Mouse (Mus musculus) c-Kit-positive CD71-negative TER-119-negative erythroid progenitor cells, embryonic 14.5 days (primary cell): Measurements from ENCODE around the gene Tmem253.
"Not testable (repeated sequence)": the region's sequence is repeated elsewhere in the genome, so short reads cannot be mapped to it uniquely, and the experiment has no call there.

Source experiments
- DNase-seq: peaks from one replicate; pipeline ENCODE4 v3.0.0-alpha.2; 2013; ENCODE audit warnings: low read depth

Tmem253 gene

GRCm38 (mm10) chr14:52022244-52022708, 6.8 kb downstream of the Tmem253 start:
- no peak for DNase-seq

- peak; percentile 91 for DNase-seq
These were observed 7.4 kb downstream of the Tmem253 start for GRCm38 (mm10) chr14:52022709-52023459.

- no peak for DNase-seq
These were observed 8.7 kb downstream of the Tmem253 start for GRCm38 (mm10) chr14:52024133-52024532.

- no peak for DNase-seq
These were observed 10.9 kb downstream of the Tmem253 start for GRCm38 (mm10) chr14:52026342-52026741.

GRCm38 (mm10) chr14:52035926-52036325, 20.5 kb downstream of the Tmem253 start:
- DNase-seq: no peak

- no peak for DNase-seq
These were observed 23.9 kb downstream of the Tmem253 start for GRCm38 (mm10) chr14:52039332-52039731.

- not testable (repeated sequence) for DNase-seq
These were observed 26.9 kb downstream of the Tmem253 start, which contains the start of gene Olfr221 for GRCm38 (mm10) chr14:52042359-52042758. TSS of gene Olfr221 (minus strand) at chr14:52042459.

- DNase-seq: no peak
These were observed 28.0 kb downstream of the Tmem253 start for GRCm38 (mm10) chr14:52043446-52043845.

GRCm38 (mm10) chr14:52044901-52045678, 29.6 kb downstream of the Tmem253 start:
- peak; percentile 58 for DNase-seq

- DNase-seq: no peak
These were observed 30.6 kb downstream of the Tmem253 start for GRCm38 (mm10) chr14:52045966-52046565.

- not testable (repeated sequence) for DNase-seq
These were observed 37.3 kb downstream of the Tmem253 start for GRCm38 (mm10) chr14:52052720-52053119.

- no peak for DNase-seq
These were observed 44.5 kb downstream of the Tmem253 start for GRCm38 (mm10) chr14:52059982-52060381.

GRCm38 (mm10) chr14:52060800-52061199, 45.3 kb downstream of the Tmem253 start:
- DNase-seq: no peak

GRCm38 (mm10) chr14:52061798-52062197, 46.3 kb downstream of the Tmem253 start:
- no peak for DNase-seq

- no peak for DNase-seq
These were observed 50.7 kb downstream of the Tmem253 start for GRCm38 (mm10) chr14:52066135-52066534.
